Mouse (Mus musculus): ENCODE results near the gene Ttll10. TPM values are rescaled to one million over a fixed set of nuclear protein-coding genes. Genes with fewer than 3 reads are reported as not detected.

The Ttll10 gene
- polyA plus RNA-seq (2016; fragmentation: Nextera tagmentation; extraction: Ambion mirVana), result 0.30 TPM in 1 of 2 replicates, not detected in the other

- Histone ChIP-seq H3K4me3 (no peak within 1 kb of the TSS), H3K4me1 (peaks cover 12% of the 10 kb centered on the region), H3K9me3 (replicated peaks) (no peaks in the 10 kb centered on the region), H3K27ac (replicated peaks) (no peak within 1 kb of the TSS), H3K36me3 (no peaks in the 10 kb centered on the region), H3K27me3 (ENCODE audit: low read depth, poor library complexity, severe bottlenecking) (no peaks in the 10 kb centered on the region)
- 40% methylated on average over 5 of the region's 5 CpGs for WGBS
- DNase-seq (ENCODE audit: low spot score), result no peak
Observed at GRCm38 (mm10) chr4:156059261-156059660, at the start of gene Ttll10. TSS of gene Ttll10 (minus strand) at chr4:156059414.

GRCm38 (mm10) chr4:156103342-156103741 lies 44.1 kb upstream of the Ttll10 start:
- Histone ChIP-seq H3K27me3 (ENCODE audit: low read depth, poor library complexity, severe bottlenecking) (no peaks in the 10 kb centered on the region), H3K36me3 (no peaks in the 10 kb centered on the region), H3K9me3 (replicated peaks) (no peaks in the 10 kb centered on the region), H3K27ac (replicated peaks) (no peak overlapping the region), H3K4me1 (no peaks in the 10 kb centered on the region), H3K4me3 (no peak overlapping the region)
- no peak for DNase-seq (ENCODE audit: low spot score)
- WGBS, result 85% methylated on average over 4 of the region's 4 CpGs

GRCm38 (mm10) chr4:156101481-156101903 lies 42.3 kb upstream of the Ttll10 start:
- WGBS, result 44% methylated on average over 3 of the region's 3 CpGs
- Histone ChIP-seq H3K4me1 (no peaks in the 10 kb centered on the region), H3K36me3 (no peaks in the 10 kb centered on the region), H3K27ac (replicated peaks) (no peak overlapping the region), H3K4me3 (no peak overlapping the region), H3K9me3 (replicated peaks) (no peaks in the 10 kb centered on the region), H3K27me3 (ENCODE audit: low read depth, poor library complexity, severe bottlenecking) (no peaks in the 10 kb centered on the region)
- no peak for DNase-seq (ENCODE audit: low spot score)

GRCm38 (mm10) chr4:156100501-156100900 lies 41.3 kb upstream of the Ttll10 start:
- Histone ChIP-seq H3K9me3 (replicated peaks) (no peaks in the 10 kb centered on the region), H3K27ac (replicated peaks) (no peak overlapping the region), H3K27me3 (ENCODE audit: low read depth, poor library complexity, severe bottlenecking) (no peaks in the 10 kb centered on the region), H3K36me3 (no peaks in the 10 kb centered on the region), H3K4me1 (no peaks in the 10 kb centered on the region), H3K4me3 (no peak overlapping the region)
- DNase-seq (ENCODE audit: low spot score), result no peak
- 89% methylated on average over 5 of the region's 5 CpGs for WGBS

GRCm38 (mm10) chr4:156099427-156099826 lies 40.2 kb upstream of the Ttll10 start:
- Histone ChIP-seq H3K27ac (replicated peaks) (no peak overlapping the region), H3K4me1 (no peaks in the 10 kb centered on the region), H3K9me3 (replicated peaks) (no peaks in the 10 kb centered on the region), H3K4me3 (no peak overlapping the region), H3K36me3 (no peaks in the 10 kb centered on the region), H3K27me3 (ENCODE audit: low read depth, poor library complexity, severe bottlenecking) (no peaks in the 10 kb centered on the region)
- 74% methylated on average over 6 of the region's 6 CpGs for WGBS
- DNase-seq (ENCODE audit: low spot score), result no peak

GRCm38 (mm10) chr4:156097770-156098366 lies 38.7 kb upstream of the Ttll10 start:
- 70% methylated on average over 9 of the region's 9 CpGs for WGBS
- no peaks in the 10 kb centered on the region for H3K4me1 ChIP-seq
- no peaks in the 10 kb centered on the region for H3K9me3 ChIP-seq (replicated peaks)
- no peak for DNase-seq (ENCODE audit: low spot score)
- no peaks in the 10 kb centered on the region for H3K36me3 ChIP-seq
- no peak overlapping the region for H3K4me3 ChIP-seq
- no peak overlapping the region for H3K27ac ChIP-seq (replicated peaks)
- no peaks in the 10 kb centered on the region for H3K27me3 ChIP-seq (ENCODE audit: low read depth, poor library complexity, severe bottlenecking)

GRCm38 (mm10) chr4:156096191-156096590 lies 37.0 kb upstream of the Ttll10 start:
- Histone ChIP-seq H3K4me3 (no peak overlapping the region), H3K4me1 (no peaks in the 10 kb centered on the region), H3K27ac (replicated peaks) (no peak overlapping the region), H3K27me3 (ENCODE audit: low read depth, poor library complexity, severe bottlenecking) (no peaks in the 10 kb centered on the region), H3K36me3 (no peaks in the 10 kb centered on the region), H3K9me3 (replicated peaks) (no peaks in the 10 kb centered on the region)
- no peak for DNase-seq (ENCODE audit: low spot score)
- 95% methylated on average over 1 of the region's 1 CpGs for WGBS

- no peak overlapping the region for H3K4me3 ChIP-seq
- H3K4me1 ChIP-seq, result no peaks in the 10 kb centered on the region
- H3K9me3 ChIP-seq (replicated peaks), result no peaks in the 10 kb centered on the region
- no peaks in the 10 kb centered on the region for H3K36me3 ChIP-seq
- no peaks in the 10 kb centered on the region for H3K27me3 ChIP-seq (ENCODE audit: low read depth, poor library complexity, severe bottlenecking)
- no peak overlapping the region for H3K27ac ChIP-seq (replicated peaks)
- 81% methylated on average over 5 of the region's 5 CpGs for WGBS
- no peak for DNase-seq (ENCODE audit: low spot score)
Observed at GRCm38 (mm10) chr4:156093758-156094157, 34.5 kb upstream of the Ttll10 start.

- Histone ChIP-seq H3K27ac (replicated peaks) (no peak overlapping the region), H3K9me3 (replicated peaks) (no peaks in the 10 kb centered on the region), H3K4me3 (no peak overlapping the region), H3K36me3 (no peaks in the 10 kb centered on the region), H3K4me1 (no peaks in the 10 kb centered on the region), H3K27me3 (ENCODE audit: low read depth, poor library complexity, severe bottlenecking) (no peaks in the 10 kb centered on the region)
- DNase-seq (ENCODE audit: low spot score), result no peak
- WGBS, result 82% methylated on average over 1 of the region's 1 CpGs
Observed at GRCm38 (mm10) chr4:156092765-156093164, 33.6 kb upstream of the Ttll10 start.

GRCm38 (mm10) chr4:156091236-156091635 lies 32.0 kb upstream of the Ttll10 start:
- Histone ChIP-seq H3K9me3 (replicated peaks) (no peaks in the 10 kb centered on the region), H3K27ac (replicated peaks) (no peak overlapping the region), H3K4me3 (no peak overlapping the region), H3K27me3 (ENCODE audit: low read depth, poor library complexity, severe bottlenecking) (no peaks in the 10 kb centered on the region), H3K4me1 (no peaks in the 10 kb centered on the region), H3K36me3 (no peaks in the 10 kb centered on the region)
- 81% methylated on average over 1 of the region's 1 CpGs for WGBS
- no peak for DNase-seq (ENCODE audit: low spot score)

GRCm38 (mm10) chr4:156087398-156088087 lies 28.3 kb upstream of the Ttll10 start:
- no peak for DNase-seq (ENCODE audit: low spot score)
- no peaks in the 10 kb centered on the region for H3K4me1 ChIP-seq
- WGBS, result 42% methylated on average over 5 of the region's 5 CpGs
- no peak overlapping the region for H3K4me3 ChIP-seq
- H3K27ac ChIP-seq (replicated peaks), result no peak overlapping the region
- H3K9me3 ChIP-seq (replicated peaks), result no peaks in the 10 kb centered on the region
- no peaks in the 10 kb centered on the region for H3K27me3 ChIP-seq (ENCODE audit: low read depth, poor library complexity, severe bottlenecking)
- no peaks in the 10 kb centered on the region for H3K36me3 ChIP-seq

- Histone ChIP-seq H3K4me3 (no peak overlapping the region), H3K4me1 (no peaks in the 10 kb centered on the region), H3K27me3 (ENCODE audit: low read depth, poor library complexity, severe bottlenecking) (0 out of 2 replicates have a peak, but pooled peaks cover 4% of the 10 kb centered on the region), H3K36me3 (no peaks in the 10 kb centered on the region), H3K27ac (replicated peaks) (no peak overlapping the region), H3K9me3 (replicated peaks) (no peaks in the 10 kb centered on the region)
- DNase-seq (ENCODE audit: low spot score), result no peak
- WGBS, result 83% methylated on average over 8 of the region's 8 CpGs
Observed at GRCm38 (mm10) chr4:156085256-156085655, 26.0 kb upstream of the Ttll10 start.

GRCm38 (mm10) chr4:156084096-156084879 lies 25.1 kb upstream of the Ttll10 start:
- no peak overlapping the region for H3K27ac ChIP-seq (replicated peaks)
- no peaks in the 10 kb centered on the region for H3K4me1 ChIP-seq
- no peaks in the 10 kb centered on the region for H3K36me3 ChIP-seq
- no peak overlapping the region for H3K4me3 ChIP-seq
- H3K27me3 ChIP-seq (ENCODE audit: low read depth, poor library complexity, severe bottlenecking), result 0 out of 2 replicates have a peak, but pooled peaks cover 6% of the 10 kb centered on the region
- no peaks in the 10 kb centered on the region for H3K9me3 ChIP-seq (replicated peaks)
- 85% methylated on average over 9 of the region's 9 CpGs for whole genome bisulfite sequencing
- DNase-seq (ENCODE audit: low spot score), result no peak
